Mouse (Mus musculus): ENCODE measurements at regions not wholly inside any gene's neighbourhood (a gene's known extent, or its start where the extent isn't known, plus 50 kb on each side); places are given as distances from the start of the nearest gene placed in this dataset.
"Not testable (repeated sequence)": the region's sequence is repeated elsewhere in the genome, so short reads cannot be mapped to it uniquely, and the experiment has no call there.

GRCm38 (mm10) chr7:39727935-39728557 is 210.5 kb downstream of the Zfp619 start:
- no peak for DNase-seq (ENCODE audit: low spot score in 2 of 2)

GRCm38 (mm10) chr7:39728930-39729329 is 211.4 kb downstream of the Zfp619 start:
- DNase-seq (ENCODE audit: low spot score in 2 of 2) = no peak

GRCm38 (mm10) chr7:39729723-39730122 is 212.2 kb downstream of the Zfp619 start:
- DNase-seq (ENCODE audit: low spot score in 2 of 2) = no peak

- DNase-seq (ENCODE audit: low spot score in 2 of 2) = no peak
These were observed 215.2 kb downstream of the Zfp619 start for GRCm38 (mm10) chr7:39732790-39733189.

GRCm38 (mm10) chr7:39748395-39748794 is 230.8 kb downstream of the Zfp619 start:
- not testable (repeated sequence) for DNase-seq (ENCODE audit: low spot score in 2 of 2)

- no peak for DNase-seq (ENCODE audit: low spot score in 2 of 2)
These were observed 232.9 kb downstream of the Zfp619 start for GRCm38 (mm10) chr7:39750448-39750847.

GRCm38 (mm10) chr7:39764366-39764765 is 246.8 kb downstream of the Zfp619 start:
- no peak for DNase-seq (ENCODE audit: low spot score in 2 of 2)

GRCm38 (mm10) chr7:39765094-39765493 is 247.5 kb downstream of the Zfp619 start:
- no peak for DNase-seq (ENCODE audit: low spot score in 2 of 2)

- DNase-seq (ENCODE audit: low spot score in 2 of 2) = no peak
These were observed 255.7 kb downstream of the Zfp619 start for GRCm38 (mm10) chr7:39773291-39773690.

- DNase-seq (ENCODE audit: low spot score in 2 of 2) = no peak
These were observed 271.8 kb downstream of the Zfp619 start for GRCm38 (mm10) chr7:39789321-39789720.

- DNase-seq (ENCODE audit: low spot score in 2 of 2) = no peak
These were observed 272.3 kb downstream of the Zfp619 start for GRCm38 (mm10) chr7:39789880-39790279.

GRCm38 (mm10) chr7:39794751-39795150 is 277.2 kb downstream of the Zfp619 start:
- DNase-seq (ENCODE audit: low spot score in 2 of 2) = no peak

- no peak for DNase-seq (ENCODE audit: low spot score in 2 of 2)
These were observed 286.7 kb downstream of the Zfp619 start for GRCm38 (mm10) chr7:39804276-39804675.

GRCm38 (mm10) chr7:39818036-39818435 is 300.5 kb downstream of the Zfp619 start:
- DNase-seq (ENCODE audit: low spot score in 2 of 2) = no peak

- no peak for DNase-seq (ENCODE audit: low spot score in 2 of 2)
These were observed 305.1 kb downstream of the Zfp619 start for GRCm38 (mm10) chr7:39822550-39823178.

GRCm38 (mm10) chr7:39828378-39828777 is 310.8 kb downstream of the Zfp619 start:
- no peak for DNase-seq (ENCODE audit: low spot score in 2 of 2)

- DNase-seq (ENCODE audit: low spot score in 2 of 2) = no peak
These were observed 313.3 kb downstream of the Zfp619 start for GRCm38 (mm10) chr7:39830831-39831230.

GRCm38 (mm10) chr7:39841988-39842387 is 324.4 kb downstream of the Zfp619 start:
- no peak for DNase-seq (ENCODE audit: low spot score in 2 of 2)

GRCm38 (mm10) chr7:39847914-39848782 is 330.6 kb downstream of the Zfp619 start:
- peak; percentile 18 to 64 for DNase-seq (ENCODE audit: low spot score in 2 of 2)

GRCm38 (mm10) chr7:39857301-39857700 is 339.7 kb downstream of the Zfp619 start:
- DNase-seq (ENCODE audit: low spot score in 2 of 2) = no peak

- DNase-seq (ENCODE audit: low spot score in 2 of 2) = no peak
These were observed 345.3 kb downstream of the Zfp619 start for GRCm38 (mm10) chr7:39862835-39863234.

- no peak for DNase-seq (ENCODE audit: low spot score in 2 of 2)
These were observed 346.6 kb downstream of the Zfp619 start for GRCm38 (mm10) chr7:39864130-39864529.

- no peak for DNase-seq (ENCODE audit: low spot score in 2 of 2)
These were observed 347.2 kb downstream of the Zfp619 start for GRCm38 (mm10) chr7:39864781-39865180.
